Mouse (Mus musculus) brown adipose tissue, adult 24 weeks (tissue): ENCODE results near the gene Shc4. TPM values are rescaled to one million over a fixed set of nuclear protein-coding genes. Genes with fewer than 3 reads are reported as not detected.

ENCODE experiments used
- H3K27ac ChIP-seq: fragments of 200-500 bp; replicated peaks from 2 replicates; pipeline ENCODE4 v1.5.1; 2012; ENCODE audit warnings: low read depth, mild to moderate bottlenecking, low read length
- H3K4me1 ChIP-seq: fragments of 200-500 bp; 2 replicates; pipeline ENCODE4 v1.6.1; 2012; ENCODE audit warnings: low read length, mixed read lengths; ENCODE audit not compliant: control insufficient read depth, insufficient read depth, insufficient read length
- H3K4me3 ChIP-seq: fragments of 200-500 bp; 2 replicates; pipeline ENCODE4 v1.5.1; 2012; ENCODE audit warnings: low read depth, mild to moderate bottlenecking, low read length, moderate library complexity; ENCODE audit not compliant: insufficient read depth
- polyA plus RNA-seq: library from polyadenylated mRNA; stranded (reverse); fragments of >200 nt; gene quantifications from 2 replicates; pipeline ENCODE4 v1.2.4, GENCODE M21; 2012; ENCODE audit not compliant: missing spikeins, insufficient read depth, insufficient read length

Gene Shc4
- polyA plus RNA-seq, 1 experiment: not detected

DNA sequence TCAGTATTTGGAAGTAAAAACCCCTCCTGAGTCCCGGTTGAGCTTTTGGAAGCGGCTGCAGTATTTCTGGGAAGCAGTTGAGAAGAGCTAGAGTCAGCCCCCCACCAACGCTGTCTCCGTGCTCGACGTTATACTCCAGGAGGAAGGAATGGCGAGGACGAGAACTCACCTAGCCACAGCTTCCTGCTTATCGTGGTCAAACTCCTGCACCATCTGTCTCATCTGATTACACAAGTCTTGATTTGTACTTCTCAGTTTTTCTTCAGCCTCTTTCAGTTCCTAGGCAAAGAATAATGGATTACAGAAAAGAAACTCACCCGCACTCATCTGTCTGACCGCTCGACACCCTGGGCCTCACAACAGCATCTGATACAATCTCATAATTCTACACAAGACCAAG lies 134.7 kb downstream of the Shc4 start:
- Histone ChIP-seq H3K4me3 (no peak overlapping the region), H3K4me1 (no peaks in the 10 kb centered on the region), H3K27ac (no peak overlapping the region)

DNA sequence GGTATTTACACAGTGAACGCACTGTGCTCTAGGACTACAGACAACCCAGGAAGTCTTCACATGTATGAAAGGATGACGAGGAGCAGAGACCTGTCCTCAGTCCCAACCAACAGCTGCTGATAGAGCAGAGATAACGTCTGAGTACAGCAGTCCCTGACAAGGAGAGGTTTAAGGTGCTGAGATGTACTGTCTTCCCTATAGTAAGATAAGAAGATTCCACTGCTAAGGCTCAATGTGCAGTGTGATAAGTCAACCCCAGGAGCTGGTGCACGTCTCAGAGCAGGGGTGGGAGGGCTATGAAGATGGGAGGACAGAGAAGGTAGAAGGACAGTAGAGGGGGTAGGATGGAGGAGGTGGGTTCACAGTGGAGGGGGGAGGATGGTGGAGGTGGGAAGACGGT lies 142.9 kb downstream of the Shc4 start:
- H3K4me3 ChIP-seq: no peak overlapping the region
- no peaks in the 10 kb centered on the region for H3K4me1 ChIP-seq
- no peak overlapping the region for H3K27ac ChIP-seq

DNA sequence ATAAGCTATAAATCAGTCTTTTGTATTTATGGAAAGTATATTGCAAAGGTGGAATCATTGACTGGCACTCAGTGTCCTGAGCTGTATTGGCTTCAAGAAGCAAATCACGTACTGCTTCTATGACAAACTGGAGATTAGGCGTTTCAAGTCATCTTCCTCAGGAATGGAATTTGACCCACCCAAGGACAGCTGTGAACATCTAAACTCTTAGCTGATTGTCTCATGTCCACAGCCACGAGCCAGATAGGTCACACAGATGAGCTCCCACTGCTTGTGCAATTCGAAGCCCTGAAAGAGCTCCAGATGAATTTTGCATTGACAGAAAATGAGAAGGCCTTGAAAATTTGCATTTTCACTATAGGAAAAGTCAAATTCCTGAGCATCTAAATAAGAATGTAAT lies 146.3 kb downstream of the Shc4 start:
- Histone ChIP-seq H3K4me1 (no peaks in the 10 kb centered on the region), H3K4me3 (no peak overlapping the region), H3K27ac (no peak overlapping the region)

Other genes with a start within 250 kb of the Shc4 start
- gene Gm9913, start 219.1 kb downstream of the Shc4 start, polyA plus RNA-seq: not detected in 2 replicates
- 7.8 and 21.4 TPM in 2 replicates for gene Fbn1, start 216.2 kb downstream of the Shc4 start, polyA plus RNA-seq
- gene Cep152, start 99.0 kb downstream of the Shc4 start, polyA plus RNA-seq: 0.36 and 0.71 TPM in 2 replicates
- 28.4 and 30.5 TPM in 2 replicates for gene Eid1, start 51.1 kb downstream of the Shc4 start, polyA plus RNA-seq
- gene Secisbp2l, start 58.7 kb upstream of the Shc4 start, polyA plus RNA-seq: 31.7 and 36.6 TPM in 2 replicates
- 21.0 and 24.0 TPM in 2 replicates for gene Galk2, start 135.0 kb upstream of the Shc4 start, polyA plus RNA-seq
- gene Cops2, start 135.0 kb upstream of the Shc4 start, polyA plus RNA-seq: 79.8 and 133 TPM in 2 replicates